Mouse (Mus musculus): Measurements from ENCODE around the gene Opa3.

DNA sequence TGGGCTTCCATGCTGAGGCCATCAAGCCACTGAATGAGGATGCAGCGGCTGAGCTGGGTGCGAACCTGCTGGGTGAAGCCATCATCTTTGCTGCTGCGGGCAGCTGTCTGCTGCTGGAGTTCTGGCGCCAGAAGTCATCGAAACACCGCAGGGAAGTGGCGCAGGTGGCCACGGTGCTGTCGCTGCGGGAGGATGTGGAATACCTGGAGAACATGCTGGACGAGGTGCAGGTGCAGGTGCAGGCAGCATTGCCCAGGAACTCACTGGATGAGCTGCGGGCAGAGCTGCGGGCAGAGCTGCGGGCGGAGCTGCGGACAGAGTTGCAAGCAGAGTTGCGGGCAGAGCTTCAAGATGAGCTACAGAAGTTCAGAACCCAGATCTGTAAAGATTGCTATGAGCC is 27.3 kb downstream of the Opa3 start:
- TF ChIP-seq CTCF (conservative IDR thresholded peaks at IDR 0.05 in 1 of 2, IDR thresholded peaks at IDR 0.05 in 1 of 2; ENCODE audit: low read depth in 2 of 2, low read length in 2 of 2), result no peak
- no peak for TF ChIP-seq BHLHE40 (IDR thresholded peaks at IDR 0.05; ENCODE audit: low read depth, low read length)
- no peak for TF ChIP-seq NRF1 (IDR thresholded peaks at IDR 0.05; ENCODE audit: low read depth, low read length)
- no peak for TF ChIP-seq POLR2AphosphoS2 (IDR thresholded peaks at IDR 0.05; ENCODE audit: low read depth, low read length)
- no peak for TF ChIP-seq CHD1 (IDR thresholded peaks at IDR 0.05; ENCODE audit: low read depth, low read length)
- TF ChIP-seq RAD21 (IDR thresholded peaks at IDR 0.05; ENCODE audit: low read depth, low read length), result no peak
- TF ChIP-seq POLR2A (IDR thresholded peaks at IDR 0.05; ENCODE audit: low read depth, low read length), result no peak
- no peak for TF ChIP-seq KAT2A (IDR thresholded peaks at IDR 0.05; ENCODE audit: insufficient replicate concordance, low read length)
- no peak for TF ChIP-seq USF2 (conservative IDR thresholded peaks at IDR 0.05; ENCODE audit: low read depth, low read length)
- TF ChIP-seq ZNF384 (IDR thresholded peaks at IDR 0.05; ENCODE audit: low read depth, low read length), result no peak
- TF ChIP-seq E2F4 (IDR thresholded peaks at IDR 0.05; ENCODE audit: insufficient replicate concordance, low read depth, low read length), result no peak
- no peak for TF ChIP-seq ZC3H11A (IDR thresholded peaks at IDR 0.05; ENCODE audit: low read depth, low read length)
